Mouse (Mus musculus) liver, embryonic 14.5 days (tissue): ENCODE measurements around the gene Apobec1. TPM values are rescaled to one million over a fixed set of nuclear protein-coding genes. Genes with fewer than 3 reads are reported as not detected.

ENCODE experiments used
- ATAC-seq: fragments of 200-750 bp; cut with Nextera tagmentation; 2 replicates; pipeline ENCODE4 v1.8.0; 2017; ENCODE audit warnings: moderate number of reproducible peaks, mild to moderate bottlenecking, moderate library complexity; ENCODE audit not compliant: insufficient read depth
- DNase-seq, 3 experiments: peaks; one replicate each; pipeline ENCODE4 v3.0.0-alpha.2; 2012 to 2013; ENCODE audit warnings: low read depth in 3 of 3, low spot score in 3 of 3
- H3K27ac ChIP-seq: fragments of 300-500 bp; sonication (generic); 2 replicates; pipeline ENCODE4 v1.5.1; 2014; ENCODE audit warnings: moderate library complexity, mild to moderate bottlenecking, control low read depth, inconsistent platforms
- H3K27me3 ChIP-seq: fragments of 300-500 bp; sonication (generic); 2 replicates; pipeline ENCODE4 v1.6.1; 2014; ENCODE audit warnings: mild to moderate bottlenecking, low read length, moderate library complexity; ENCODE audit not compliant: control insufficient read depth, insufficient read depth
- H3K36me3 ChIP-seq: fragments of 300-500 bp; sonication (generic); replicated peaks from 2 replicates; pipeline ENCODE4 v1.6.1; 2014; ENCODE audit warnings: low read depth; ENCODE audit not compliant: control insufficient read depth, insufficient read depth
- H3K4me1 ChIP-seq, 2 experiments: fragments of 200-500 bp in 1 of 2; fragments of 300-500 bp in 1 of 2; sonication (generic) in 1 of 2; replicated peaks; 2 replicates each; pipeline ENCODE4 v1.6.1; 2012 to 2014; ENCODE audit warnings: antibody characterized with exemption in 1 of 2, inconsistent platforms in 1 of 2, low read length in 1 of 2; ENCODE audit not compliant: control insufficient read depth in 2 of 2, insufficient read depth in 2 of 2
- H3K4me2 ChIP-seq: fragments of 300-500 bp; sonication (generic); 2 replicates; pipeline ENCODE4 v1.6.1; 2014; ENCODE audit warnings: low read depth, mild to moderate bottlenecking, control low read depth, moderate library complexity
- H3K4me3 ChIP-seq, 2 experiments: fragments of 200-500 bp in 1 of 2; fragments of 300-500 bp in 1 of 2; sonication (generic) in 1 of 2; 2 replicates each; pipeline ENCODE4 v1.5.1; 2012 to 2014; ENCODE audit warnings: low read depth in 2 of 2, low read length in 2 of 2, mild to moderate bottlenecking in 2 of 2, control low read depth in 1 of 2, inconsistent platforms in 1 of 2, moderate library complexity in 1 of 2; ENCODE audit not compliant: insufficient read depth in 1 of 2
- H3K9ac ChIP-seq: fragments of 300-500 bp; sonication (generic); replicated peaks from 2 replicates; pipeline ENCODE4 v1.6.1; 2014; ENCODE audit warnings: mild to moderate bottlenecking, control low read depth, moderate library complexity
- H3K9me3 ChIP-seq: fragments of 300-500 bp; sonication (generic); 2 replicates; pipeline ENCODE4 v1.6.1; 2016; ENCODE audit warnings: low read length, mixed read lengths; ENCODE audit not compliant: control insufficient read depth
- CTCF ChIP-seq: IDR thresholded peaks from 2 replicates; pipeline ENCODE4 v1.5.1; 2016; ENCODE audit warnings: antibody characterized with exemption, low read depth, control low read depth
- EP300 ChIP-seq: IDR thresholded peaks from 2 replicates; pipeline ENCODE4 v1.6.1; 2016; ENCODE audit warnings: antibody characterized with exemption, low read depth
- WGBS: fragments of 180-500 bp; shearing (Covaris S2); extraction: QIAGEN DNeasy Blood & Tissue Kit; methylation state at CpG from one replicate; pipeline ENCODE4 v1.1.7; 2014; ENCODE audit not compliant: insufficient replicate concordance; 5-methylcytosine and 5-hydroxymethylcytosine counted together
- polyA plus RNA-seq, 2 experiments: library from polyadenylated mRNA; depleted of rRNA in 1 of 2; stranded (reverse) in 1 of 2; unstranded in 1 of 2; fragments of >200 nt; fragmentation: Nextera tagmentation in 1 of 2; extraction: Ambion mirVana in 1 of 2; gene quantifications; 2 replicates each; pipeline versions ENCODE4 v1.2.1 to v1.2.3; 2012 to 2014

The Apobec1 gene
- polyA plus RNA-seq, 2 experiments = 4.2 to 4.3 TPM

GRCm38 (mm10) chr6:122601031-122601430, 1.2 kb downstream of the Apobec1 start:
- no peak for ATAC-seq
- Histone ChIP-seq H3K9ac (no peak overlapping the region), H3K4me3 (no peak overlapping the region), H3K27ac (no peak overlapping the region), H3K4me1 (peaks cover 0 to 4% of the 10 kb centered on the region in 2 experiments; a peak in 2 of 4 replicates), H3K27me3 (no peaks in the 10 kb centered on the region), H3K4me2 (no peak overlapping the region), H3K36me3 (no peaks in the 10 kb centered on the region), H3K9me3 (no peaks in the 10 kb centered on the region)
- no peak for DNase-seq
- TF ChIP-seq CTCF (no peak), EP300 (no peak)
- WGBS = 68% methylated on average over 4 of the region's 4 CpGs

DNA sequence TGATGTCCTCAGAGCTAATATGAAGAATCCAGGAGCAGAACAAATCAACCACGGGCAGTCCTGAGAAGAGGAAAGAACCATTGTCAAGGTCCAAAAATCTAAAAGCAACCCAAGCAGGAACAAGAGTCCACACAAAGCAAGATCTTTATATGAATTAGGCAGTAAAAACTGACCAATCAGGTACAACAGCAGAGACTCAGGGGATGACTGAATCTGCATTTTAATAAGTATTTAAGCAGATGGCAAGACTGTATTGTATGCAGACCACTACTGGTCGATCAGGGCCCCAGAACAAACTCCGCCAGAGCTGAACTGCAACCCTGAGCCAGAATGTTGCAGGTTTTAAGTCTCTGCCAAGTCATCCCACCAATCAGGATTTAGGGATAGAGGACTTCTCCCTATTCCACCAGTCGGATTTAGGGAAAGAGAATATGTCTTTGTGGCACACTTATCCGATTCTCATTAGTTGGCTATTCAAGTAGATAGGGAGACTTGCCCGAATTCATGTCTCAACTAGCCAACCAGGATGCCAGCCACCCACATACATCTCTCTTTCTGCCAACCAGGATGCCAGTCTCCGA, 2.1 kb downstream of the Apobec1 start:
- TF ChIP-seq CTCF (no peak), EP300 (no peak)
- no peak overlapping the region for H3K9ac ChIP-seq
- H3K36me3 ChIP-seq = no peaks in the 10 kb centered on the region
- DNase-seq = no peak
- H3K4me1 ChIP-seq = peaks cover 0 to 4% of the 10 kb centered on the region in 2 experiments; a peak in 2 of 4 replicates
- no peak overlapping the region for H3K4me2 ChIP-seq
- WGBS = 75% methylated on average over 7 of the region's 7 CpGs
- no peak overlapping the region for H3K4me3 ChIP-seq
- no peaks in the 10 kb centered on the region for H3K9me3 ChIP-seq
- H3K27ac ChIP-seq = no peak overlapping the region
- ATAC-seq = no peak
- H3K27me3 ChIP-seq = no peaks in the 10 kb centered on the region

- Histone ChIP-seq H3K27me3 (no peaks in the 10 kb centered on the region), H3K4me3 (no peak overlapping the region), H3K4me2 (no peak overlapping the region), H3K9ac (no peak overlapping the region), H3K36me3 (no peaks in the 10 kb centered on the region), H3K9me3 (no peaks in the 10 kb centered on the region), H3K27ac (no peak overlapping the region), H3K4me1 (peaks cover 0 to 4% of the 10 kb centered on the region in 2 experiments; a peak in 2 of 4 replicates)
- DNase-seq (no peak), ATAC-seq (no peak)
- WGBS = 80% methylated on average over 9 of the region's 9 CpGs
- TF ChIP-seq CTCF (no peak), EP300 (no peak)
These were observed 3.0 kb downstream of the Apobec1 start for GRCm38 (mm10) chr6:122599054-122599737.

DNA sequence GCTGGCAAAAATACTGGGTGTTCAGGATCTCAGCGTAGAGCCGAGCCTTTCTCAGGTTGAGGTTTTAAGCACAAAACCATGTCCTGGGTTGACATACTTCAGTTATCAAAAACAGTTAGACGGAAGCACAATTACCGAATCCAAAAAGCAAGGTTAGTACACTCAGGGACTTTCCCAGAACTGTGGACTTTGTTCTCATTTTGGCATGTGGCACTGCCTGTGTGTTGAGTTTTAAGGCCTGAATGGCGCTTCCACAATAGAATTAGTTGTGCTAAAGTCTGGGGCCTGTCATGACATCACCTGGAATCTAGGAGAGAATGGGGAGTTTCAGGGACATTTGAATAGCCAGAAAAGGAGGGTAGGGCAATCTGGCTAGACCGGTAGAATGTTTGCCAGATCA, 3.8 kb downstream of the Apobec1 start:
- 72% methylated on average over 6 of the region's 6 CpGs for WGBS
- no peak for DNase-seq
- H3K4me2 ChIP-seq = no peak overlapping the region

DNA sequence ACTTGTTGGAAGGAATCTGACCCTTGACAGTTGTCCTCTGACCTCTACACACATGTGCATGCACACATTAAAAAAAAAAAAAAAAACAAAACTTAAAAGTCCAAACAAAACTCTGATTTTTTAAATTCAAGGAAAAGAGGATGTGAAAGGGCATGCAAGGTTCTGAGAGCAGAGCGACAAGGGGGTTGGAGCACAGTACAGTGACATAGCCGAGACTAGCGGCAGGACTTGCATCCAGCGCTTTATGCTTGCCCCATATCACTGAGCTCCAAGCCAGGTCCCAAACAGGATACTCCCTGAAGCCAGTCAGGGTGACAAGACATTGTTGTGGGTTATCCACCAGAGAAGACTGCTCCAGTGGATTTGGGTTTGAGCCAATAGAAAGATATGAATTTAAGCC, 4.2 kb downstream of the Apobec1 start:
- no peak for TF ChIP-seq CTCF
- WGBS = 83% methylated on average over 4 of the region's 4 CpGs
- H3K4me2 ChIP-seq = no peak overlapping the region
- H3K27me3 ChIP-seq = no peaks in the 10 kb centered on the region
- H3K4me1 ChIP-seq = peaks cover 0 to 3% of the 10 kb centered on the region in 2 experiments; a peak in 2 of 4 replicates
- DNase-seq (no peak), ATAC-seq (no peak)
- no peak overlapping the region for H3K27ac ChIP-seq
- no peak overlapping the region for H3K4me3 ChIP-seq
- H3K9ac ChIP-seq = no peak overlapping the region
- H3K9me3 ChIP-seq = no peaks in the 10 kb centered on the region
- H3K36me3 ChIP-seq = no peaks in the 10 kb centered on the region

More for the DNA sequence above, 3.8 kb downstream of the Apobec1 start:
- peaks cover 0 to 4% of the 10 kb centered on the region in 2 experiments; a peak in 2 of 4 replicates for H3K4me1 ChIP-seq
- no peak overlapping the region for H3K9ac ChIP-seq
- H3K27ac ChIP-seq = no peak overlapping the region
- ATAC-seq = no peak
- H3K4me3 ChIP-seq = no peak overlapping the region
- H3K9me3 ChIP-seq = no peaks in the 10 kb centered on the region
- TF ChIP-seq CTCF (no peak), EP300 (no peak)
- H3K27me3 ChIP-seq = no peaks in the 10 kb centered on the region
- no peaks in the 10 kb centered on the region for H3K36me3 ChIP-seq
